Mouse (Mus musculus) layer of hippocampus, adult 9-11 months (tissue): Measurements from ENCODE around the gene Sox5.

ENCODE experiments used
- DNase-seq: peaks from one replicate; pipeline ENCODE4 v3.0.0; 2022

Sox5 gene

GRCm38 (mm10) chr6:144772175-144772918 lies 9.4 kb downstream of the Sox5 start:
- no peak for DNase-seq

GRCm38 (mm10) chr6:144769060-144769459 lies 12.7 kb downstream of the Sox5 start:
- DNase-seq, result no peak

- DNase-seq, result no peak
These were observed 19.9 kb downstream of the Sox5 start for GRCm38 (mm10) chr6:144761902-144762301.

- no peak for DNase-seq
These were observed 22.6 kb downstream of the Sox5 start for GRCm38 (mm10) chr6:144759193-144759592.

- no peak for DNase-seq
These were observed 24.4 kb downstream of the Sox5 start for GRCm38 (mm10) chr6:144757414-144757813.

GRCm38 (mm10) chr6:144756444-144756843 lies 25.3 kb downstream of the Sox5 start:
- DNase-seq, result no peak

- no peak for DNase-seq
These were observed 26.5 kb downstream of the Sox5 start for GRCm38 (mm10) chr6:144755304-144755703.

- DNase-seq, result no peak
These were observed 27.4 kb downstream of the Sox5 start for GRCm38 (mm10) chr6:144754366-144754765.

- DNase-seq, result no peak
These were observed 27.8 kb downstream of the Sox5 start for GRCm38 (mm10) chr6:144753963-144754296.

- peak; percentile 31 for DNase-seq
These were observed 28.4 kb downstream of the Sox5 start for GRCm38 (mm10) chr6:144753225-144753962.

GRCm38 (mm10) chr6:144751581-144751980 lies 30.2 kb downstream of the Sox5 start:
- no peak for DNase-seq

GRCm38 (mm10) chr6:144750197-144750596 lies 31.6 kb downstream of the Sox5 start:
- no peak for DNase-seq

GRCm38 (mm10) chr6:144746436-144746835 lies 35.3 kb downstream of the Sox5 start:
- DNase-seq, result peak; percentile 13

GRCm38 (mm10) chr6:144742559-144742958 lies 39.2 kb downstream of the Sox5 start:
- DNase-seq, result no peak

GRCm38 (mm10) chr6:144741080-144741655 lies 40.6 kb downstream of the Sox5 start:
- DNase-seq, result no peak

GRCm38 (mm10) chr6:144740343-144740742 lies 41.4 kb downstream of the Sox5 start:
- no peak for DNase-seq

GRCm38 (mm10) chr6:144739753-144740152 lies 42.0 kb downstream of the Sox5 start:
- no peak for DNase-seq

GRCm38 (mm10) chr6:144737786-144738185 lies 44.0 kb downstream of the Sox5 start:
- no peak for DNase-seq

GRCm38 (mm10) chr6:144731251-144731970 lies 50.4 kb downstream of the Sox5 start:
- DNase-seq, result no peak

GRCm38 (mm10) chr6:144723530-144724144 lies 58.1 kb downstream of the Sox5 start:
- no peak for DNase-seq

GRCm38 (mm10) chr6:144723024-144723423 lies 58.8 kb downstream of the Sox5 start:
- no peak for DNase-seq

- no peak for DNase-seq
These were observed 60.9 kb downstream of the Sox5 start for GRCm38 (mm10) chr6:144720846-144721245.

GRCm38 (mm10) chr6:144716376-144716775 lies 65.4 kb downstream of the Sox5 start:
- DNase-seq, result no peak
